Mouse (Mus musculus) heart, embryonic 11.5 days (tissue): ENCODE data around the gene Pole2. TPM values are rescaled to one million over a fixed set of nuclear protein-coding genes. Genes with fewer than 3 reads are reported as not detected.
"Not testable (repeated sequence)": the region's sequence is repeated elsewhere in the genome, so short reads cannot be mapped to it uniquely, and the experiment has no call there.

ENCODE experiments used
- ATAC-seq: fragments of 200-750 bp; cut with Nextera tagmentation; replicated peaks from 2 replicates; pipeline ENCODE4 v1.8.0; 2017; ENCODE audit warnings: moderate library complexity; ENCODE audit not compliant: insufficient number of reproducible peaks, low FRiP score, low TSS enrichment
- H3K27ac ChIP-seq: fragments of 300-500 bp; sonication (generic); 2 replicates; pipeline ENCODE4 v1.5.1; 2014; ENCODE audit warnings: mild to moderate bottlenecking, low read depth, low read length
- H3K27me3 ChIP-seq: fragments of 300-500 bp; sonication (generic); 2 replicates; pipeline ENCODE4 v1.6.1; 2014; ENCODE audit warnings: mild to moderate bottlenecking, low read length, mixed read lengths; ENCODE audit not compliant: control insufficient read depth, insufficient read depth
- H3K36me3 ChIP-seq: fragments of 300-500 bp; sonication (generic); 2 replicates; pipeline ENCODE4 v1.6.1; 2014; ENCODE audit warnings: mild to moderate bottlenecking, low read length, moderate library complexity, mixed read lengths; ENCODE audit not compliant: control insufficient read depth, insufficient read depth
- H3K4me1 ChIP-seq: fragments of 300-500 bp; sonication (generic); 2 replicates; pipeline ENCODE4 v1.6.1; 2014; ENCODE audit warnings: low read length; ENCODE audit not compliant: control insufficient read depth, insufficient read depth
- H3K4me2 ChIP-seq: fragments of 300-500 bp; sonication (generic); 2 replicates; pipeline ENCODE4 v1.6.1; 2014; ENCODE audit warnings: mild to moderate bottlenecking, moderate library complexity
- H3K4me3 ChIP-seq: fragments of 300-500 bp; sonication (generic); 2 replicates; pipeline ENCODE4 v1.5.1; 2014; ENCODE audit warnings: low read depth, low read length
- H3K9ac ChIP-seq: fragments of 300-500 bp; sonication (generic); 2 replicates; pipeline ENCODE4 v1.6.1; 2014; ENCODE audit warnings: mild to moderate bottlenecking, low read depth, low read length, moderate library complexity
- H3K9me3 ChIP-seq: fragments of 300-500 bp; sonication (generic); replicated peaks from 2 replicates; pipeline ENCODE4 v1.6.1; 2016; ENCODE audit warnings: low read length; ENCODE audit not compliant: control insufficient read depth
- WGBS: fragments of 180-500 bp; shearing (Covaris S2); extraction: QIAGEN DNeasy Blood & Tissue Kit; methylation state at CpG from one replicate; pipeline ENCODE4 v1.1.7; 2014; ENCODE audit not compliant: insufficient replicate concordance; 5-methylcytosine and 5-hydroxymethylcytosine counted together
- polyA plus RNA-seq: library from polyadenylated mRNA; unstranded; fragments of >200 nt; fragmentation: Nextera tagmentation; extraction: Ambion mirVana; gene quantifications from 2 replicates; pipeline ENCODE4 v1.2.1, GENCODE M21; 2014

Pole2 gene
- polyA plus RNA-seq, 1 experiment from 2014 or later = 20.7 TPM

DNA sequence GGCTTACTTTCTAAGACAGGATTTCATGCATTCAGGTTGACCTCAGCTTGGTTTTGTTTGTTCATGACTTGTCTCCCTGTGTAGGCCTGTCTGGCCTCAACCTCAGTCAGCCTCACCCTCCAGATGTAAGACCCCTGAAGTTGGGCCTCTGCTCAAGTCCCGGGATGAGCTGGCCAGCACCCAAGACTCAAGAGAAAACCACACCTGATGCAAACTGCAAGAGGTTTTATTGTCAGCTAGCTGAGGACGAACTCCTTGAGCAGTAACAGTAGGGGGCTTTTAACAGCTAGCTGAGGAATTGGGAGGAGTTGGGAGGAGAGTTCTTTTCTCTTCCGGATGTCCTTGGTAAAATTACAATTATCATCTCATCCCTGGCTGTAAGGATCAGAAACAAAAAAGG lies 50.5 kb downstream of the Pole2 start:
- H3K4me3 ChIP-seq = no peak overlapping the region
- no peak overlapping the region for H3K9ac ChIP-seq
- no peaks in the 10 kb centered on the region for H3K9me3 ChIP-seq
- H3K36me3 ChIP-seq = peaks cover 5% of the 10 kb centered on the region; the same call in 1 of the 2 replicates
- no peaks in the 10 kb centered on the region for H3K27me3 ChIP-seq
- H3K4me1 ChIP-seq = no peaks in the 10 kb centered on the region
- ATAC-seq = no peak
- WGBS = 85% methylated on average over 3 of the region's 3 CpGs
- no peak overlapping the region for H3K27ac ChIP-seq
- H3K4me2 ChIP-seq = no peak overlapping the region

GRCm38 (mm10) chr12:69175975-69176374 lies 52.0 kb downstream of the Pole2 start:
- Histone ChIP-seq H3K27me3 (no peaks in the 10 kb centered on the region), H3K9me3 (no peaks in the 10 kb centered on the region), H3K9ac (no peak overlapping the region), H3K4me1 (no peaks in the 10 kb centered on the region), H3K27ac (no peak overlapping the region), H3K4me2 (no peak overlapping the region), H3K36me3 (peaks cover 2% of the 10 kb centered on the region; the same call in 1 of the 2 replicates), H3K4me3 (no peak overlapping the region)
- no peak for ATAC-seq
- WGBS = 91% methylated on average over 3 of the region's 3 CpGs

- no peak overlapping the region for H3K9ac ChIP-seq
- H3K36me3 ChIP-seq = no peaks in the 10 kb centered on the region
- H3K4me3 ChIP-seq = no peak overlapping the region
- no peak overlapping the region for H3K27ac ChIP-seq
- no peaks in the 10 kb centered on the region for H3K9me3 ChIP-seq
- peaks cover 4% of the 10 kb centered on the region; the same call in 1 of the 2 replicates for H3K4me1 ChIP-seq
- no peak for ATAC-seq
- 95% methylated on average over 2 of the region's 2 CpGs for whole genome bisulfite sequencing
- H3K4me2 ChIP-seq = no peak overlapping the region
- no peaks in the 10 kb centered on the region for H3K27me3 ChIP-seq
These were observed 56.7 kb downstream of the Pole2 start for GRCm38 (mm10) chr12:69171307-69171706.

GRCm38 (mm10) chr12:69168461-69169106 lies 59.4 kb downstream of the Pole2 start, which contains the start of gene Lrr1:
Lrr1 (plus strand) TSS chr12:69168814.
- H3K27ac ChIP-seq = peak within 1 kb of the TSS; percentile 79
- ATAC-seq = peak; percentile 90
- H3K4me3 ChIP-seq = peak within 1 kb of the TSS; percentile 74
- H3K36me3 ChIP-seq = no peaks in the 10 kb centered on the region
- H3K9me3 ChIP-seq = no peaks in the 10 kb centered on the region
- peak within 1 kb of the TSS; percentile 91 for H3K4me2 ChIP-seq
- no peaks in the 10 kb centered on the region for H3K27me3 ChIP-seq
- peaks cover 4% of the 10 kb centered on the region; the same call in 1 of the 2 replicates for H3K4me1 ChIP-seq
- H3K9ac ChIP-seq = peak within 1 kb of the TSS; percentile 83
- under 1% methylated on average over 40 of the region's 40 CpGs for WGBS

DNA sequence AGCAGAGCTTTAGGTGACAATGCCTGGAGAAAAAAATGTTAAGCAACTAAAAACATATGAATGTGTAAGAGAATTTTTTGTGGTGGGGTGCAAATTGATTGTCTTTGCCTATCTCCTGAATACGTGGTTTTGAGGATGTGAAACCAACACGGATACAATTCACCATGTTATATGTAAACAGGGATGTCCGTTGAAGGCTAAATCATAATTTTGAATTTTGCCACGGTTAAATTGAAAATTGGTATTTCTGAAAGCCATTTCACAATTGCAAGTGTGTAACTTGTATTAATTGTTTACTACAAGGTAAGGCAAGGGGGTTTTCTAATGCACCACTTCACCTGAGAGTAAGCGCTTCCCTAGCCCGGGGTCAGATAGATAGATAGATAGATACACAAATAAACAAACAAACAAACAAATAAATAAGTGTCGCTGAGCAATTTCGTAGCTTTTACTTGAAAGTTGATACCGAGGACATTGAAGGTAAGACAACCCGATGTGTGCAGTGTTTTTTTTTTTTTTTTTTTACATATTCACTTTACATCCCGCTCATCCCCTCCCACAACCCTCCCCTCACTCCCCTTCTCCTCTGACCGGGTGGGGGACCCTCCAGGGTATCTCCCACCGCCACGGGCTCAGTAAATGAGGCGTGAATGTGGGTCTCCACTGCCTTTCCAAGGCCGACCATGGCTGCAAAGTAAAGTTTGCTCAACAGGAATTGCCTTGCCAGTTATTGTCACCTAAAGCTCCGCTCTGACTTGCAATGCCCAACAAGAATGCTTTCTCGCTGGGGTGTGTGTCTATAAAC lies 60.1 kb downstream of the Pole2 start:
- H3K4me2 ChIP-seq = peak overlapping the region; percentile 91
- peak overlapping the region; percentile 74 for H3K4me3 ChIP-seq
- peak overlapping the region; percentile 83 for H3K9ac ChIP-seq
- 9% methylated on average over 18 of the region's 18 CpGs for WGBS
- peak overlapping the region; percentile 79 for H3K27ac ChIP-seq
- no peaks in the 10 kb centered on the region for H3K27me3 ChIP-seq
- H3K9me3 ChIP-seq = no peaks in the 10 kb centered on the region
- ATAC-seq = peak; percentile 27; the same call in 1 of the 2 replicates
- H3K4me1 ChIP-seq = peaks cover 4% of the 10 kb centered on the region; the same call in 1 of the 2 replicates
- no peaks in the 10 kb centered on the region for H3K36me3 ChIP-seq

DNA sequence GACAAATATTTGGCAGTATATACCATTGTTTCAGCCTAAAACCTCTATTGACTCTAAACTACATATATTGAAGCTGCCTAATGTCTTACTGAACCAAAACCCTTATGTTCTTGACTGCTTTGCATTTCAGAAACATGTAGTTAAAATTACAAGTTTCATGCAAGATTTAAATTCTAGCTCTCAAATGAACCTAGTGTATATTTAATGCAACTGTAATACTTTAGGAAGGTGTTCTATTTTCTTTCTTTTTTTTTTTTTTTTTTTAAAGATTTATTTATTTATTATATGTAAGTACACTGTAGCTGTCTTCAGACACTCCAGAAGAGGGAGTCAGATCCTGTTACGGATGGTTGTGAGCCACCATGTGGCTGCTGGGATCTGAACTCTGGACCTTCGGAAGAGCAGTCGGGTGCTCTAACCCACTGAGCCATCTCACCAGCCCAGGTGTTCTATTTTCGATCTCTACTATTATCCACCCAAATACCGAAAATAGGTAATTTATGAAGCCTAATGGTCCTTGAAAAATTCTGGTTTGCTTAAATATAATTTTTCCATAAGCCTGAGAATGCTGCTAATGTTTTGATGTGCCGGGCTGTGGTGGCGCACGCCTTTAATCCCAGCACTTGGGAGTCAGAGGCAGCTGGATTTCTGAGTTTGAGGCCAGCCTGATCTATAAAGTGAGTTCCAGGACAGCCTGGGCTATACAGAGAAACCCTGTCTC lies 61.0 kb downstream of the Pole2 start:
- not testable (repeated sequence) for H3K4me3 ChIP-seq, H3K36me3 ChIP-seq, H3K9ac ChIP-seq, H3K9me3 ChIP-seq, ATAC-seq, H3K27me3 ChIP-seq, H3K27ac ChIP-seq, H3K4me1 ChIP-seq, H3K4me2 ChIP-seq
- WGBS = 61% methylated on average over 8 of the region's 8 CpGs

DNA sequence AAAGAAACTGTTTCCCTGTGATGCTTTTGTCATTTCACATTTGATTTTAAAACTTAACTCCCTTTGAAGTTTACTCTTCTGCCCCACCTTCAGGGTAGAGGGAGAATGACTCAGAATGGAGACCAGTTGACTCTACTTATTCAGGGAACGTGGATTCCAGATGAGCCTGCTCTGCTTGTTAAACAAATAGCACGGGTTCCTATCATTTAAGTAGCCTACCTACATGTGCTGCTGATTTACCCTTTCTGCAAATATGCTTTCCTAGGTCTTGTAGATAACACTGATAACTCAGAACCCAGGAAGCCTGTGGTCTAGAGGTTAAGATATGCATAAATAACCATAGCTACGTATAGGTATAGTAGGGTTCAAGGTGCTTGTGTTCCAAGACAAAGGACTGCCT lies 63.1 kb downstream of the Pole2 start:
- ATAC-seq = no peak
- no peak overlapping the region for H3K4me2 ChIP-seq
- H3K4me3 ChIP-seq = no peak overlapping the region
- peaks cover 3% of the 10 kb centered on the region; the same call in 1 of the 2 replicates for H3K4me1 ChIP-seq
- no peak overlapping the region for H3K9ac ChIP-seq
- H3K27ac ChIP-seq = no peak overlapping the region
- no peaks in the 10 kb centered on the region for H3K36me3 ChIP-seq
- 47% methylated on average over 3 of the region's 3 CpGs for WGBS
- no peaks in the 10 kb centered on the region for H3K27me3 ChIP-seq
- no peaks in the 10 kb centered on the region for H3K9me3 ChIP-seq

DNA sequence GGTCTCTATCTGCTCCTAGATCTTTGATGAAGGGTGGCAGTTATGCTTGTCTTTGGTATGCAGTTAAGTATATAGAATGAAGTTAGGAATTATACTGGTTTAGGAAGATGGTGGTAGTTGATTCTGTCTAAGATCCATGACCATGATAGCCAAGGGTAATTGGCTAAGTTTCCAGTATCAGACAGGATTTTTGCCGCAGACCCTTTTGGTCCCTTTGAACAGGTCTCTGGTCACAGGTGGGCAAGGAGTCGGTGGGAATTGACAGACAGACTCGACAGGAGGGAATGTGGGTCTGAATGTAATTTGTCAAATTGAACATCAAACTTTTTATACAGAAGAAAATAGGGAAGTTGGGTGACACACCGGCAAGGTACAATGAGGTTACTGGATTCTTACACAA lies 64.4 kb downstream of the Pole2 start:
- not testable (repeated sequence) for H3K36me3 ChIP-seq, H3K9me3 ChIP-seq, ATAC-seq, H3K4me2 ChIP-seq, H3K9ac ChIP-seq, H3K27me3 ChIP-seq, H3K27ac ChIP-seq, H3K4me3 ChIP-seq, H3K4me1 ChIP-seq
- WGBS = 88% methylated on average over 4 of the region's 4 CpGs
